Mouse (Mus musculus): ENCODE data around the gene Upf3b.
"Not testable (repeated sequence)": the region's sequence is repeated elsewhere in the genome, so short reads cannot be mapped to it uniquely, and the experiment has no call there.

The Upf3b gene

GRCm38 (mm10) chrX:37080345-37080744 is 29.8 kb downstream of the Upf3b start:
- DNase-seq (ENCODE audit: low spot score): not testable (repeated sequence)

DNA sequence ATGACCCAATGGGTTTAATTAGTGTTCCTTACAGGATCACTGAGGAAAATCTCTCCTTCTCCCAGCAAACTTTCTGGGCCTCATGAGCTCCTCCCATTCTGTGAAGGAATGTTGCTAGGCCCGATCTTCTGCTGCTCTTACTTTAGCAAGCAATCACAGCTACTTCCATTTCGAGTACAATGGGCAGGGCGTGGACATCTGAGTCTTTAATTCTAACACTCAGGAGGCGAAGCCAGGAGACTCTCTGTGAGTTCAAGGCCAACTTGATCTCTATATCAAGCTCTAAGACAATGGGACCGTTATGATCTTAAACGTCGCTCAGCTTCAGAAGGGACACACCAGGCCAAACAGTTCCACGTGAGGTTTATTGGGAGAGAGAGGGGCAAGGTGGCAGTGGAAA is 33.5 kb downstream of the Upf3b start:
- DNase-seq (ENCODE audit: low spot score): no peak

- DNase-seq (ENCODE audit: low spot score): peak; percentile 57
Measured at GRCm38 (mm10) chrX:37074262-37074892, 35.7 kb downstream of the Upf3b start.

GRCm38 (mm10) chrX:37068766-37069165 is 41.4 kb downstream of the Upf3b start:
- no peak for DNase-seq (ENCODE audit: low spot score)

GRCm38 (mm10) chrX:37067299-37067698 is 42.8 kb downstream of the Upf3b start:
- DNase-seq (ENCODE audit: low spot score): no peak

- no peak for DNase-seq (ENCODE audit: low spot score)
Measured at GRCm38 (mm10) chrX:37063902-37064301, 46.2 kb downstream of the Upf3b start.

DNA sequence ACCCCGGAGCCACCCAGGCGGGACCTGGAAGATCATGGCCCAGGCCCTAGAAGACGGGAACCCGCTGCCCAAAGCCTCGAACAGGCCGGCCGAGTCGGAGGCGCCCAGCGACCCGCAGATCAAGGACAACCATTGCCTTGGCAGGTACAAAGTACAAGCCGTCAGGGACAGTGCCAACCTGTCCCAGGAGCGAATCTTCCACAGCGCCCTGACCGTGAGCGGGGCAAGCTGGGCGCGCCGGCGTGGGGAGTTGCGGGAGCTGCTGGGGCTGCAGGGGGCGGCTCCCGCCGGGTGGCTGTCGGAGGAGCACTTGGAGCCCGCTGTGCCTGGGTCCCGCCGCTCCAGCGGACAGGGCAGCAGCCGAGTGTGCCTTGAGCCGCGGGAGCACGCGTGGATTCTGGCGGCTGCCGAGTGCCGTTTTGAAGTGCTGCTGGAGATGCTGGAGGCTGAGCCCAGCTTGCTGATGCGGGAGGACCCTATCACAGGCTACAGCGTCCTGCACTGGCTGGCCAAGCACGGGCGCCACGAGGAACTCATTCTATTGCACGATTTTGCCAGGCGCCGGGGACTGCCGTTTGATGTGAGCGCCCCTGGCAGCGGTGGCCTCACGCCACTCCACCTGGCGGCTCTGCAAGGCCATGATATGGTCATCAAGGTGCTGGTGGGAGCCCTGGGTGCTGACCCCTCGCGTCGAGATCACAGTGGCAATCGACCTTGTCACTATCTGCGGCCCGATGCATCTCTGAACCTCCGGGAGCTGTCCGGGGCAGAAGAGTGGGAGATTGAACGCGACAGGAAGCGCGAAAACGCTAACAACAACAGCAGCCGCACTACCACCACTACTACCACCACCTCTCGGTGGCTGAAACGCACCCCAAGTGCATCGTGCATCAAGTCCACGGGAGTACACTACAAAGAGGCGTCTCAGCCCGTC is 61.0 kb downstream of the Upf3b start:
- DNase-seq (ENCODE audit: low spot score): peak; percentile 10

DNA sequence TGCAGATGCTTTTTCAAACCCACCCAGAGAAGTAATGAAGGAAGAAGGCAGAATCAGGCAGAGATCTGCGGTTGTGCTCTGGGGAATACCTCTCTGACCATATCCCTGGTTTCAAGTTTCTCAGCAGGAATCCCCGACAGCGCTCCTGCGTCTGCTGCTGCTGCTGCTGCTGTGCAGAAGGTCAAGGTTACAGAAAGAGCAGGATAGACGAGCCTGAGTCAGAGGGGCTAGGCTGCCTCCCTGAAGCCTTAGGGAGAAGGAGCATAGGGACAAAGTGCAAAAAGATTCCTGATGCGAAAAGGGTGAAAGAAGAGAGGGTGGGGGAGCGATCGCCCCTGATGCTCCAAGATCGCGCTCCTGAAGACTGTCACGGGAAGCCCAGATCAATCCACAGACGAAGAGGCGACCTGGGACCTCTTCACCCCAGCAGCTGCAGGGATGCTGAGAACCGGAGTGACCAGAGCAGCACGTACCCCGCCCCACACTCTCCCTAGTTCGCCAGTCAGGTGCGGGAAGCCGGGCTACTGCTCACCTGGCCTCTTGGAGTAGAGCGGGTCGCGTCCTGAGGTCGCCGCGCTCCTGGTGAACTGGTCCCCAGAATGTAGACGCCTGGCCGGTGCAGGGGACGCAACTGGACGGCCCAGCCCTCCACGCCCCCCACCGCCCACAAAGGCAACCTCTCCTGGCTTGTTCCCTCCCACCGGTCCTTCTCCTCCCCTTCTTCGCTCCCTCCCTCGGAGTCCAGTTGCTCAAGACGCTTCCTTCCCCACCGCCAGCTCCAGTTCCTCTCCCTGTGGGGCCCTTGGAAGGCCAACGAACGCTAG is 61.8 kb downstream of the Upf3b start, which contains the start of gene Sowahd:
Sowahd (plus strand) TSS at position 780 of the 824 bp plus-strand sequence.
- no peak for DNase-seq (ENCODE audit: low spot score)

DNA sequence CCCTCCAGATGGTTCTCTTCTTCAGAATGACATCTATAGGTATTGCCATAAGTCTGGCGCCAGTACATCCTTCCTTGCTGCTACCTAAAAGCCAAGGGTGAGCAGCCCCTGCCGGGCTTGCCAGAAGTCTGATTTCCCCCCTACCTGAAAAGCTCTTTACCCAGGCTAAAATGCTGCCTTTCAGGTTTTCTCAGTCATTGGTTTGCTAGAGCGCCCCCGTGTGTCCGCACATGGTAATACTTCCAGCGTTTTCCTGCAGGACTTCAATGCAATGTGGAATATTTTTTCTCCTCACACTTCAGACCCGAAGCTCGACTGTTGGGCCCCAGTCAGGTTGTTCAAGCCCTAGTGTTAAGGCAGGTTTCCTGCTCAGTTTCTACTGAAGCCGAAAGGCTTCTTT is 67.4 kb downstream of the Upf3b start:
- peak; percentile 40 for DNase-seq (ENCODE audit: low spot score)
